ENCODE assay signal across 14 mouse cellular contexts in the genomic region with DNA sequence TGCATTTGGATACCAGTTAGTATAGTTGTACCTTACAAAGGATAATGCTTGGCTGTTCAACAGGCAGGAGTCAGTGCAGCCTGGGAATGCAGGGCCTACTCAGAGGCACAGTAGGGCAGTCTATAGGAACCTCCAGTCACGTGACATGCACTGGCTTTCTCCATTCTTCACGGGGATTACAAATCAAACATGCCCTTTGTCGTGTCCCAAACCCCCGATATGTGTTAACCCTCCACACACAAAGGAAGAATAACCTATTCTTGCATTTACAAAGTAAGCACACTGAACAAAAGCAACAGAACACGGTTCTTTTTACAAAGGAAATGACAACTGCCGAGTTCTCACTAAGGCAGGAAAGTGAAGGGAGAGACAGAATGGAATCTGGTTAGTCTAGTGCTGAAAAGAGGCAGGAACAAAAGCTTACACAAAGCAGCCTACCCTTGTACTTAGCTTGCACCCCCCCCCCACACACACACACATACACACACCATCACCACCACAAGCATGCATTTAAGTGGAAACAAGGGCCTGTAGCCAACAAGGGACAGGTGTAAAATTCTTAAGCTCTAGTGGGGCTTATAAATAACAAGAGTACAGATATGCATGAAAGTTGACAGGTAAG.
DNase-seq lines count a peak whose midpoint lies in the region; ATAC-seq and TF ChIP-seq lines count a peak whose summit lies in the region.
"Had no signal": no experiment of that assay in that cellular context is flagged by ENCODE, and none has a peak within 500 bp of the region (broad histone marks: within the 10 kb centered on the region; RNA-seq: fewer than 3 reads in every experiment).

No protein-coding gene starts in this region.

- no peak overlapping the region for H3K9ac ChIP-seq in heart, postnatal 0 days (replicated peaks; ENCODE audit: low read depth, low read length)
- no peak overlapping the region for H3K9ac ChIP-seq in embryonic facial prominence, embryonic 11.5 days (replicated peaks; ENCODE audit: low read length)
- H3K9ac ChIP-seq in midbrain, embryonic 15.5 days = no peak overlapping the region
- no peak overlapping the region for H3K9ac ChIP-seq in kidney, embryonic 16.5 days (replicated peaks; ENCODE audit: low read length)
- H3K9ac ChIP-seq: kidney, embryonic 15.5 days; liver, embryonic 14.5 days had no signal

- H3K9me3 ChIP-seq in heart, postnatal 0 days (replicated peaks; ENCODE audit: control insufficient read depth, low read length) = no peaks in the 10 kb centered on the region
- H3K9me3 ChIP-seq in embryonic facial prominence, embryonic 11.5 days (replicated peaks; ENCODE audit: control insufficient read depth, low read length) = no peaks in the 10 kb centered on the region
- H3K9me3 ChIP-seq in midbrain, embryonic 15.5 days = no peaks in the 10 kb centered on the region
- no peaks in the 10 kb centered on the region for H3K9me3 ChIP-seq in kidney, embryonic 16.5 days (ENCODE audit: low read length)
- H3K9me3 ChIP-seq: kidney, embryonic 15.5 days; limb, embryonic 10.5 days had no signal

- intact Hi-C loops in heart, postnatal 14 days (cut with DNase I) = no loop called here

- no peak for TF ChIP-seq CTCF in heart, postnatal 0 days (IDR thresholded peaks at IDR 0.05; ENCODE audit: low read depth)
- TF ChIP-seq CTCF in brain, embryonic 14.5 days (IDR thresholded peaks at IDR 0.05; ENCODE audit: borderline replicate concordance, extremely low read depth, insufficient read depth, insufficient read length) = no peak

- ATAC-seq in heart, postnatal 0 days (ENCODE audit: insufficient read depth, low read depth) = 0 out of 2 replicates have a peak, but pooled peaks have one; percentile 33
- 0 out of 2 replicates have a peak, but pooled peaks have one; percentile 23 for ATAC-seq in embryonic facial prominence, embryonic 11.5 days (replicated peaks; ENCODE audit: insufficient number of reproducible peaks, low FRiP score, low TSS enrichment, low read depth)
- ATAC-seq in midbrain, embryonic 15.5 days (replicated peaks) = peak; percentile 63
- ATAC-seq in kidney, embryonic 16.5 days (ENCODE audit: low FRiP score, low TSS enrichment) = no peak

- no peak for TF ChIP-seq POLR2A in brain, embryonic 14.5 days (IDR thresholded peaks at IDR 0.05; ENCODE audit: borderline replicate concordance, extremely low read depth, insufficient read depth, insufficient read length, poor library complexity, severe bottlenecking)

- peaks cover 25% of the 10 kb centered on the region; the same call in 1 of the 2 replicates for H3K4me1 ChIP-seq in heart, postnatal 0 days (ENCODE audit: control insufficient read depth, insufficient read depth)
- no peaks in the 10 kb centered on the region for H3K4me1 ChIP-seq in embryonic facial prominence, embryonic 11.5 days (ENCODE audit: control insufficient read depth, insufficient read depth, low read length)
- H3K4me1 ChIP-seq in midbrain, embryonic 15.5 days = peaks cover 10% of the 10 kb centered on the region
- no peaks in the 10 kb centered on the region for H3K4me1 ChIP-seq in kidney, embryonic 16.5 days (ENCODE audit: insufficient read depth, low read length)
- H3K4me1 ChIP-seq: kidney, embryonic 15.5 days; limb, embryonic 10.5 days had no signal

- H3K4me2 ChIP-seq in heart, postnatal 0 days (ENCODE audit: low read depth, low read length) = no peak overlapping the region
- H3K4me2 ChIP-seq in embryonic facial prominence, embryonic 11.5 days (ENCODE audit: low read depth, low read length) = no peak overlapping the region
- no peak overlapping the region for H3K4me2 ChIP-seq in midbrain, embryonic 15.5 days
- H3K4me2 ChIP-seq in kidney, embryonic 16.5 days (replicated peaks; ENCODE audit: low read depth, low read length) = no peak overlapping the region
- H3K4me2 ChIP-seq: heart, embryonic 11.5 days; kidney, embryonic 15.5 days had no signal

- no peaks in the 10 kb centered on the region for H3K36me3 ChIP-seq in heart, postnatal 0 days (replicated peaks; ENCODE audit: control insufficient read depth, insufficient read depth, low read length)
- no peaks in the 10 kb centered on the region for H3K36me3 ChIP-seq in embryonic facial prominence, embryonic 11.5 days (replicated peaks; ENCODE audit: control insufficient read depth, insufficient read depth, low read depth, low read length)
- no peaks in the 10 kb centered on the region for H3K36me3 ChIP-seq in midbrain, embryonic 15.5 days (replicated peaks)
- H3K36me3 ChIP-seq in kidney, embryonic 16.5 days (ENCODE audit: insufficient read depth, low read length) = no peaks in the 10 kb centered on the region
- H3K36me3 ChIP-seq: kidney, embryonic 15.5 days; limb, embryonic 10.5 days had no signal

- H3K27me3 ChIP-seq in heart, postnatal 0 days (ENCODE audit: control insufficient read depth, insufficient read depth, low read length) = no peaks in the 10 kb centered on the region
- no peaks in the 10 kb centered on the region for H3K27me3 ChIP-seq in embryonic facial prominence, embryonic 11.5 days (ENCODE audit: control insufficient read depth, insufficient read depth, low read length)
- H3K27me3 ChIP-seq in midbrain, embryonic 15.5 days (replicated peaks) = no peaks in the 10 kb centered on the region
- H3K27me3 ChIP-seq in kidney, embryonic 16.5 days (ENCODE audit: insufficient read depth, low read length) = no peaks in the 10 kb centered on the region
- H3K27me3 ChIP-seq: kidney, embryonic 15.5 days had no signal

- DNase-seq in heart, postnatal 0 days (ENCODE audit: low spot score) = no peak
- no peak for DNase-seq in heart, postnatal 14 days
- peak; percentile 64 for DNase-seq in brain, embryonic 14.5 days (ENCODE audit: low read depth)
- peak; percentile 13 for DNase-seq in embryonic facial prominence, embryonic 11.5 days (ENCODE audit: low spot score)
- DNase-seq in adrenal gland, postnatal 14 days = no peak
- no peak for DNase-seq in kidney, adult 18-20 months
- DNase-seq: cerebellum, adult 9-10 months; right cerebral cortex, postnatal 25 days had no signal

- TF ChIP-seq EP300 in heart, postnatal 0 days (IDR thresholded peaks at IDR 0.05; ENCODE audit: low read depth) = no peak

- 35% methylated on average over 6 of the region's 6 CpGs for WGBS in heart, postnatal 0 days
- WGBS in embryonic facial prominence, embryonic 11.5 days = 43% methylated on average over 6 of the region's 6 CpGs
- 7% methylated on average over 6 of the region's 6 CpGs for WGBS in midbrain, embryonic 15.5 days
- 76% methylated on average over 6 of the region's 6 CpGs for WGBS in kidney, embryonic 16.5 days

- H3K27ac ChIP-seq in heart, postnatal 0 days (ENCODE audit: low read depth) = no peak overlapping the region
- H3K27ac ChIP-seq in embryonic facial prominence, embryonic 11.5 days (replicated peaks; ENCODE audit: low read depth, low read length) = no peak overlapping the region
- H3K27ac ChIP-seq in midbrain, embryonic 15.5 days = no peak overlapping the region
- H3K27ac ChIP-seq in kidney, embryonic 16.5 days (ENCODE audit: low read length) = no peak overlapping the region
- H3K27ac ChIP-seq: kidney, embryonic 15.5 days; limb, embryonic 10.5 days; liver, embryonic 14.5 days had no signal

- H3K4me3 ChIP-seq in heart, postnatal 0 days (ENCODE audit: low read depth, low read length) = no peak overlapping the region
- no peak overlapping the region for H3K4me3 ChIP-seq in embryonic facial prominence, embryonic 11.5 days (ENCODE audit: low read depth, low read length)
- no peak overlapping the region for H3K4me3 ChIP-seq in midbrain, embryonic 15.5 days
- H3K4me3 ChIP-seq in kidney, embryonic 16.5 days (ENCODE audit: low read length) = no peak overlapping the region
- H3K4me3 ChIP-seq: kidney, embryonic 15.5 days; limb, embryonic 10.5 days had no signal

Comparison
In these comparisons a context has a peak if more than half of its experiments do, and no peak if none do; other contexts are left out.
1. DNase-seq: peak in brain, embryonic 14.5 days (single experiment) and embryonic facial prominence, embryonic 11.5 days (single experiment); none in heart, postnatal 0 days (single experiment), heart, postnatal 14 days (0 of 2), adrenal gland, postnatal 14 days (single experiment) and kidney, adult 18-20 months (single experiment).